Mouse (Mus musculus) small intestine, adult 2 months (tissue): ENCODE data around the gene Vps72.

Experiments
- CTCF ChIP-seq: fragments of 200-500 bp; IDR thresholded peaks from 2 replicates; pipeline ENCODE4 v1.5.1; 2012; ENCODE audit warnings: low read depth, mild to moderate bottlenecking, control low read depth, inconsistent platforms, low read length, moderate library complexity, mixed read lengths; ENCODE audit not compliant: insufficient replicate concordance, insufficient read length; ENCODE audit errors: extremely low read depth
- POLR2A ChIP-seq: fragments of 200-500 bp; IDR thresholded peaks from 2 replicates; pipeline ENCODE4 v1.6.1; 2012; ENCODE audit warnings: low read depth, mild to moderate bottlenecking, control low read depth, inconsistent platforms, low read length, moderate library complexity

GRCm38 (mm10) chr3:95140795-95141194 is 30.0 kb downstream of the Vps72 start:
- TF ChIP-seq POLR2A: no peak
- TF ChIP-seq CTCF: no peak
